ENCODE assay signal across 8 mouse cellular contexts in the genomic region with DNA sequence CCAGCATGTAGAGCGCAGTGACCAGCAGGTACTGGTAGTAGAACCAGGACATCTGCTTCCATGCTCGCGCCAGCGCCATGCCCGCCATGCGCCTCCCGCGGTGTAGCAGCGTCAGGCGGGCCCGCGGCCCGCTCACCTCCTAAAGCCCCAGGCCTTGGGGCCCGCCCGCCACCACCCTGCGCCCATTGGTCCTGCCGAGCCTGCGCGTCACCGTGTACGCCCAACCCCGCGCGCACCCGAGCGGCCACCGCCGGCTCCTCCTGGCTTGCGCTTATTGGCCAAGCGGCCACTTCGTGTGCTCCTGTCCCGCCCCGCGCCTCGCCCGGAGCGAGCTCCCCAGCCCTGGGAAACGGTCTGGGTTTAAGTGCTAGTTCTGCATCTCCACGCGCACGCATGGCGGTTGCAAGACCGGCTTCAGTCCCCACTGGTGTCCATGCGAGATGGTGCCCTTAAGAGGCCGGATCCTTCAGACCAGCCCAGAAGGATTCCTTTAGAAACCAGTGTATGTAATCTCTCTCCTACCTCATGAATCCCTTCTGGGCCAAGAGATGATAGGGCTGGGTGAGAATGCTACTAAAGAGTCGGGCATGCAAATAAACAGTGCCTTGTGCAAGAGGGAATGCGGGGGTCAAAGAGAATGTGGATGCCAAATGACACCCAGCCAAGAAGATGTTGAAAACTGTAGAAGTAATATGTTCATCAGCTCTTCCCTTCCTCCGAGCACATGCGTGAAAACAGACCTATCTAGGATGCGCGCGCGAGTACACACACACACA. TPM values are rescaled to one million over a fixed set of nuclear protein-coding genes. Genes with fewer than 3 reads are reported as not detected.
DNase-seq lines count a peak whose midpoint lies in the region; ATAC-seq and TF ChIP-seq lines count a peak whose summit lies in the region.

A gene (minus strand): TSS at position 178 of the 776 bp plus-strand sequence.

- H3K36me3 ChIP-seq in E14TG2a.4 (ENCODE audit: insufficient read depth, low read length), result no peaks in the 10 kb centered on the region
- no peaks in the 10 kb centered on the region for H3K36me3 ChIP-seq in forebrain, embryonic 13.5 days (ENCODE audit: poor library complexity, severe bottlenecking)
- no peaks in the 10 kb centered on the region for H3K36me3 ChIP-seq in liver, postnatal 0 days (replicated peaks; ENCODE audit: insufficient read depth, low read length)
- H3K36me3 ChIP-seq in neural tube, embryonic 14.5 days (ENCODE audit: control insufficient read depth, insufficient read depth, low read length), result no peaks in the 10 kb centered on the region

- H3K4me1 ChIP-seq in E14TG2a.4 (replicated peaks; ENCODE audit: low read depth, low read length), result peaks cover 42% of the 10 kb centered on the region
- H3K4me1 ChIP-seq in forebrain, embryonic 13.5 days, result peaks cover 25% of the 10 kb centered on the region
- peaks cover 42% of the 10 kb centered on the region for H3K4me1 ChIP-seq in liver, postnatal 0 days (ENCODE audit: insufficient read depth)
- peaks cover 8% of the 10 kb centered on the region for H3K4me1 ChIP-seq in neural tube, embryonic 14.5 days (ENCODE audit: control insufficient read depth, insufficient read depth, low read length)

- peak within 1 kb of the TSS; percentile 59 for H3K4me2 ChIP-seq in forebrain, embryonic 13.5 days
- H3K4me2 ChIP-seq in liver, postnatal 0 days (ENCODE audit: low read depth, low read length), result peak within 1 kb of the TSS; percentile 82
- H3K4me2 ChIP-seq in neural tube, embryonic 14.5 days (ENCODE audit: low read depth, low read length), result peak within 1 kb of the TSS; percentile 73

- DNase-seq in c-Kit-positive CD71-positive TER-119-positive erythroid progenitor cells, embryonic 14.5 days (ENCODE audit: low spot score), result peak; percentile 93
- DNase-seq in heart, postnatal 10 days, result peak; percentile 96 to 98
- no peak for DNase-seq in large intestine, adult 2 months (ENCODE audit: low read depth, low spot score)
- DNase-seq in liver, postnatal 0 days, result peak; percentile 98
- DNase-seq in testis, postnatal 10 days (ENCODE audit: low spot score), result peak; percentile 96

- ATAC-seq in forebrain, embryonic 13.5 days, result peak; percentile 99
- ATAC-seq in liver, postnatal 0 days, result peak; percentile 99
- ATAC-seq in neural tube, embryonic 14.5 days (ENCODE audit: low read depth), result peak; percentile 99

- TF ChIP-seq CTCF in E14TG2a.4 (conservative IDR thresholded peaks at IDR 0.05; ENCODE audit: low read length), result no peak
- TF ChIP-seq CTCF in liver, postnatal 0 days (IDR thresholded peaks at IDR 0.05; ENCODE audit: low read depth), result peak; percentile 28

- WGBS in forebrain, embryonic 13.5 days, result 8% methylated on average over 53 of the region's 53 CpGs
- 9% methylated on average over 53 of the region's 53 CpGs for WGBS in large intestine, adult 2 months
- WGBS in liver, postnatal 0 days (ENCODE audit: insufficient replicate concordance), result 10% methylated on average over 43 of the region's 53 CpGs
- 10% methylated on average over 48 of the region's 53 CpGs for WGBS in neural tube, embryonic 14.5 days

- peak within 1 kb of the TSS; percentile 74 for H3K27ac ChIP-seq in forebrain, embryonic 13.5 days
- peak within 1 kb of the TSS; percentile 90 for H3K27ac ChIP-seq in liver, postnatal 0 days (ENCODE audit: low read depth)
- peak within 1 kb of the TSS; percentile 83 for H3K27ac ChIP-seq in neural tube, embryonic 14.5 days (ENCODE audit: low read depth, low read length)

- no peaks in the 10 kb centered on the region for H3K9me3 ChIP-seq in E14TG2a.4 (ENCODE audit: low read length)
- no peaks in the 10 kb centered on the region for H3K9me3 ChIP-seq in forebrain, embryonic 13.5 days (replicated peaks)
- H3K9me3 ChIP-seq in liver, postnatal 0 days (ENCODE audit: low read length), result no peaks in the 10 kb centered on the region
- no peaks in the 10 kb centered on the region for H3K9me3 ChIP-seq in neural tube, embryonic 14.5 days (ENCODE audit: control insufficient read depth, low read length)

- H3K9ac ChIP-seq in forebrain, embryonic 13.5 days, result peak within 1 kb of the TSS; percentile 74
- H3K9ac ChIP-seq in liver, postnatal 0 days (replicated peaks), result peak within 1 kb of the TSS; percentile 84
- peak within 1 kb of the TSS; percentile 73 for H3K9ac ChIP-seq in neural tube, embryonic 14.5 days (replicated peaks; ENCODE audit: low read depth, low read length)

- peaks cover 4% of the 10 kb centered on the region for H3K27me3 ChIP-seq in E14TG2a.4 (ENCODE audit: insufficient read depth, low read length)
- no peaks in the 10 kb centered on the region for H3K27me3 ChIP-seq in forebrain, embryonic 13.5 days
- no peaks in the 10 kb centered on the region for H3K27me3 ChIP-seq in liver, postnatal 0 days (ENCODE audit: insufficient read depth, low read length)
- no peaks in the 10 kb centered on the region for H3K27me3 ChIP-seq in neural tube, embryonic 14.5 days (ENCODE audit: control insufficient read depth, insufficient read depth, low read length)

- intact Hi-C loops in heart, postnatal 10 days (cut with DNase I), result no loop called here

- peak within 1 kb of the TSS; percentile 81 for H3K4me3 ChIP-seq in E14TG2a.4 (replicated peaks; ENCODE audit: low read length)
- peak within 1 kb of the TSS; percentile 62 for H3K4me3 ChIP-seq in forebrain, embryonic 13.5 days
- peak within 1 kb of the TSS; percentile 72 for H3K4me3 ChIP-seq in liver, postnatal 0 days (ENCODE audit: low read depth, low read length)
- H3K4me3 ChIP-seq in neural tube, embryonic 14.5 days (ENCODE audit: low read depth, low read length), result peak within 1 kb of the TSS; percentile 64

- TF ChIP-seq EP300 in liver, postnatal 0 days (IDR thresholded peaks at IDR 0.05; ENCODE audit: low read depth), result no peak

RNA-seq across cellular contexts. Expression of the gene that starts here (rescaled TPM):
- polyA plus RNA-seq in forebrain, embryonic 13.5 days (2015; fragmentation: Nextera tagmentation; extraction: Ambion mirVana), result 182 and 185 TPM in 2 replicates
- total RNA-seq in heart, postnatal 10 days (2021), result 10 to 100 TPM; 45.7 to 49.2 TPM
- polyA plus RNA-seq in large intestine, adult 2 months (2012; rRNA removed), result 80.5 and 124 TPM in 2 replicates
- polyA plus RNA-seq in liver, postnatal 0 days (2015; fragmentation: Nextera tagmentation; extraction: Ambion mirVana), result 119 and 134 TPM in 2 replicates
- polyA plus RNA-seq in neural tube, embryonic 14.5 days (2014; fragmentation: Nextera tagmentation; extraction: Ambion mirVana), result 219 and 224 TPM in 2 replicates
